Mouse (Mus musculus): Measurements from ENCODE around the gene Olfr1396. TPM values are rescaled to one million over a fixed set of nuclear protein-coding genes. Genes with fewer than 3 reads are reported as not detected.

Gene Olfr1396
- 5.4 TPM for polyA plus RNA-seq (2014; fragmentation: Illumina TruSeq; extraction: RNeasy Lipid Tissue Mini Kit (QIAGEN cat#74804); ENCODE audit: low read depth, low replicate concordance)

DNA sequence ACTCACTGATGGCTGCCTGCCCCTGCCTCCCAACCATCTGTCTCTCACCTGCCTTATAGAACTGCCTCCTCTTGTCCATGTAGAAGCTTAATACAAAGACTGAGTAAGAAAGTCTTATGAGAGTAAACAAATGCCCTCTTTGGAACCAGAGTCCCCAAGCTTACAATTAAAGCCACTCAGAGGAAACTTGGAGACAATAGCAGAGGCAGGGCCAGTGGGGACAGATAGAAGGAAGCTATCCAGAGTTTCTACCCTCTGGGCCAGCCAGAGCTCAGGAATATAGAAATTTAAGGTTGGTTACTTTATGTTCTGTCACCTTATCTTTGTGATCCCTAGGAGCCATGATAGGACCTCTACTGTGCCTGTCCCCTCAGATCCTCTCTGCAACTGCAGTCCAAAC, at the start of gene Olfr1396:
Olfr1396 (minus strand) TSS at position 101 of the 400 bp plus-strand sequence.

DNA sequence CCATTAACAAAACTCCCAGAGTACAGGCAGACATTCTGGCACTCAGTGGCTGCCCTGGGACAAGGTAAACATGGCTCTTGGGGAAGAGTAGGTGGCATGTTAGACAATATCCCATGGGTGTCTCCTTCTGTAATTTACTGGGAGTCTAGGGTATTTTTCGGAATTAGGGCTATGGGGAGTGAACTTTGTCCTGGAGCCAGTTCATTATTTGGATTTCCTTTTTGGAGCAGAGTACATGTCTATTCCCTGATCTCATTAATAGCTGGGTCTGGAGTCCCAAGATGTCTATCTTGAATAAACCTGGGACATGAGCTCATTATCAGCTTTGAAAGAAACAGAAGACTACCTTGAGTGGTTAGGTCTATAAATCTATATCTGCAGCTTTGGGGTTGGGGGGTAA, 39.4 kb upstream of the Olfr1396 start, which contains the start of gene Olfr1394:
Olfr1394 (plus strand) TSS at position 301 of the 400 bp plus-strand sequence.

DNA sequence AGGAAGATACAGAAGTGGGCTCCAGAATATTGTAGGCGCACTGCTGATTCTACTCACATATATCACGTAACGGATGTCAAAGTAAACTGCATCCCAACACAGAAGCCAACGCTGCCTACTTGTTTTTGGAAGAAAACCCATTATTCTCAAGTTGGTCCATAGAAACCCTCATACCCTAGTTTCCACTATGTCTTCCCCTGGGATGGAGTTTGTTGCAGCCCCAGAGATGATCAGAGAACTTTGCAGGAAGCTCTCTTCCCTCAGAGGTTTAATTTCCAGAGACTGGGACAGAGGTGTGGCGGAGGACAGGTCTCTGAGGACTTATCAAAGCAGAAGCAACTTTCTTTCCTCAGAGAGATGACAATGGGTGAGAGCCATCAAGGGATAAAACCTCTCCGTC, 27.3 kb upstream of the Olfr1396 start, which contains the start of gene Olfr1395:
Olfr1395 (plus strand) TSS at position 301 of the 400 bp plus-strand sequence.

DNA sequence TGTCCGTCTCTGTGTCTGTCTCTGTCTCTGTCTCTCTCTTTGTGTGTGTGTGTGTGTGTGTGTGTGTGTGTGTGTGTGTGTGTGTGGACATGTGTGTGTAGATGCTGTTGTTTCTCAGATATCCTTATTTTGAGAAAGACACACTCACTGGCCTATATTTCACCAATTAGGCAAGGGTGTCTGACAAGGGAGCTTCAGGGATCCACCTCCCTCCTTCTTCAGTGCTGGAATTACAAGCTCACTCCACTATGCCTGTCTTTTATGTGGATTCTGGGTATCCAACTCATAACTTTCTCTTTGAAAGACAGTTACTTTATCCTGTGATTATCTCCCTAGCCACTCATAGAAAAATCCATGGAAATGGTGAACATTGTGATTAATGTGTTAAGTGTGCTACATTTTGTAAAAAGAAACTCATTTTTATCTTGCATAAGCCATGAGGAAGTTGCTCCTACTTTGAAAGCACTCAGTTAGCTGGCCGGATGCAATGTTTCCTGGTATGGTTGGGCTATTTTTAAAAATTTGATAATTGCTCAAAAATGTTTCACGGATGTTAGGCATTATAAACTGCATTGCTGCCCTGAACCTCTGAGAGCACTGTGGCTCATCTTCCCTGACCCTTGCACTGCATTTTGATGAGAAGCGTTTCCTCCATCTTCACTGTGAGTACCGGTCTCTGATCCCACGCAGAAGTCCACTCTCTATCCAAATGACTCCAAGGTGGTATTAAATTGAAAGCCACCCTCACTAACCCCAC, 38.5 kb downstream of the Olfr1396 start, which contains the start of gene Ifi47:
Ifi47 (plus strand) TSS at position 587 of the 757 bp plus-strand sequence.

DNA sequence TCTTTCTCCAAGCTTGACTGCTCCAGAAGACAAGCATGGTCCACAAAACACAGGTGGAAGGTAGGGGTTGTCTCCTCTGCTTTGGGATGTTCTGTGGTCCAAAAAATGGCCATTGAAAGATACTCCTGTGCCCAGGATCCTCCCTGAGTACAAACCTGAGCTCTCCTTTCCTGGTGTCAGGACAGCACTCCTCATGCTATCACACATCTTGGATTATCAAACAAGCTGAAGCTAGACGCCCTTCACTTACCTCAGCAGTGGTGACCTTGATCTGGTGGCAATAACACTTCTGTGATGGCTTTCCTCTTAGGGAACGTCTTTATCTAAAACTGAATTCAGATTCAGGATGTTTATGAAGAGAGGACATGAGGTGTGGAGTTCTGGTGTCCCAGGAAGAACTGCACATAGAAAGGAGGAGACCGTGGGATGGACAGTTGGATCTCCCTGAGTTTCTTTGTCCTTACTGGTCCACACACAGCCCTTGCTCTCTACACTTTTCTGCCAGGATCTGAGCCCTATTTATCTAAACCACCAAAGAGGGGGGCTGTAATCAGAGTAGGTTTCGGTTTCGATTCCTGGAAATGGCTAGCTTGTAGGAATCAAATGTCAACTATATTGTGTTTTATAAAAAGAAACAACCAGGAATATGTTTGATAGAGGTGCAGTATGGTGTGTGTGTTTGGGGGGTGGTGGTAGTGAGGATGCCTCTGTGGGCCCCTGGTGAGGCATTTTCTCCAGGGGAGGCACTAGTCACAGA, 50.8 kb downstream of the Olfr1396 start, which contains the start of gene Tgtp2:
Tgtp2 (minus strand) TSS at position 494 of the 757 bp plus-strand sequence.

Other genes starting within 250 kb of the Olfr1396 start
- gene Irgm1, start 243.2 kb downstream of the Olfr1396 start, polyA plus RNA-seq (2014; fragmentation: Illumina TruSeq; extraction: RNeasy Lipid Tissue Mini Kit (QIAGEN cat#74804); ENCODE audit: low read depth, low replicate concordance): 80.0 TPM
- gene Gm5431, start 212.7 kb downstream of the Olfr1396 start, polyA plus RNA-seq (2014; fragmentation: Illumina TruSeq; extraction: RNeasy Lipid Tissue Mini Kit (QIAGEN cat#74804); ENCODE audit: low read depth, low replicate concordance): 2.3 TPM
- 1.6 TPM for gene Psme2b, start 168.7 kb downstream of the Olfr1396 start, polyA plus RNA-seq (2014; fragmentation: Illumina TruSeq; extraction: RNeasy Lipid Tissue Mini Kit (QIAGEN cat#74804); ENCODE audit: low read depth, low replicate concordance)
- gene Olfr56, start 136.0 kb downstream of the Olfr1396 start, polyA plus RNA-seq (2014; fragmentation: Illumina TruSeq; extraction: RNeasy Lipid Tissue Mini Kit (QIAGEN cat#74804); ENCODE audit: low read depth, low replicate concordance): 1.7 TPM
- gene 9930111J21Rik1, start 135.5 kb downstream of the Olfr1396 start, polyA plus RNA-seq (2014; fragmentation: Illumina TruSeq; extraction: RNeasy Lipid Tissue Mini Kit (QIAGEN cat#74804); ENCODE audit: low read depth, low replicate concordance): 2.4 TPM
- gene Gm12185, start 122.6 kb downstream of the Olfr1396 start, polyA plus RNA-seq (2014; fragmentation: Illumina TruSeq; extraction: RNeasy Lipid Tissue Mini Kit (QIAGEN cat#74804); ENCODE audit: low read depth, low replicate concordance): 0.82 TPM
- 10.1 TPM for gene Tgtp1, start 120.7 kb downstream of the Olfr1396 start, polyA plus RNA-seq (2014; fragmentation: Illumina TruSeq; extraction: RNeasy Lipid Tissue Mini Kit (QIAGEN cat#74804); ENCODE audit: low read depth, low replicate concordance)
- 19.2 TPM for gene 9930111J21Rik2, start 63.6 kb downstream of the Olfr1396 start, polyA plus RNA-seq (2014; fragmentation: Illumina TruSeq; extraction: RNeasy Lipid Tissue Mini Kit (QIAGEN cat#74804); ENCODE audit: low read depth, low replicate concordance)
- gene Tgtp2, start 50.7 kb downstream of the Olfr1396 start, polyA plus RNA-seq (2014; fragmentation: Illumina TruSeq; extraction: RNeasy Lipid Tissue Mini Kit (QIAGEN cat#74804); ENCODE audit: low read depth, low replicate concordance): 23.6 TPM
- gene Ifi47, start 38.3 kb downstream of the Olfr1396 start, polyA plus RNA-seq (2014; fragmentation: Illumina TruSeq; extraction: RNeasy Lipid Tissue Mini Kit (QIAGEN cat#74804); ENCODE audit: low read depth, low replicate concordance): 9.7 TPM
- not detected for gene Olfr1395, start 27.4 kb upstream of the Olfr1396 start, polyA plus RNA-seq (2014; fragmentation: Illumina TruSeq; extraction: RNeasy Lipid Tissue Mini Kit (QIAGEN cat#74804); ENCODE audit: low read depth, low replicate concordance)
- not detected for gene Olfr1394, start 39.5 kb upstream of the Olfr1396 start, polyA plus RNA-seq (2014; fragmentation: Illumina TruSeq; extraction: RNeasy Lipid Tissue Mini Kit (QIAGEN cat#74804); ENCODE audit: low read depth, low replicate concordance)
- gene Btnl9, start 72.3 kb upstream of the Olfr1396 start, polyA plus RNA-seq (2014; fragmentation: Illumina TruSeq; extraction: RNeasy Lipid Tissue Mini Kit (QIAGEN cat#74804); ENCODE audit: low read depth, low replicate concordance): 96.9 TPM
- 131 TPM for gene Zfp62, start 88.4 kb upstream of the Olfr1396 start, polyA plus RNA-seq (2014; fragmentation: Illumina TruSeq; extraction: RNeasy Lipid Tissue Mini Kit (QIAGEN cat#74804); ENCODE audit: low read depth, low replicate concordance)
- gene Mgat1, start 129.3 kb upstream of the Olfr1396 start, polyA plus RNA-seq (2014; fragmentation: Illumina TruSeq; extraction: RNeasy Lipid Tissue Mini Kit (QIAGEN cat#74804); ENCODE audit: low read depth, low replicate concordance): 21.6 TPM
- gene Olfr1393, start 163.4 kb upstream of the Olfr1396 start, polyA plus RNA-seq (2014; fragmentation: Illumina TruSeq; extraction: RNeasy Lipid Tissue Mini Kit (QIAGEN cat#74804); ENCODE audit: low read depth, low replicate concordance): not detected
- 0.17 TPM for gene Olfr1392, start 170.4 kb upstream of the Olfr1396 start, polyA plus RNA-seq (2014; fragmentation: Illumina TruSeq; extraction: RNeasy Lipid Tissue Mini Kit (QIAGEN cat#74804); ENCODE audit: low read depth, low replicate concordance)
- not detected for gene Olfr10, start 189.9 kb upstream of the Olfr1396 start, polyA plus RNA-seq (2014; fragmentation: Illumina TruSeq; extraction: RNeasy Lipid Tissue Mini Kit (QIAGEN cat#74804); ENCODE audit: low read depth, low replicate concordance)
- not detected for gene Olfr1391, start 207.9 kb upstream of the Olfr1396 start, polyA plus RNA-seq (2014; fragmentation: Illumina TruSeq; extraction: RNeasy Lipid Tissue Mini Kit (QIAGEN cat#74804); ENCODE audit: low read depth, low replicate concordance)
- not detected for gene Olfr1390, start 220.3 kb upstream of the Olfr1396 start, polyA plus RNA-seq (2014; fragmentation: Illumina TruSeq; extraction: RNeasy Lipid Tissue Mini Kit (QIAGEN cat#74804); ENCODE audit: low read depth, low replicate concordance)

Measured in adrenal gland, adult 10 weeks (tissue).